Mouse (Mus musculus) hindbrain, embryonic 10.5 days (tissue): ENCODE measurements around the gene Zscan10. TPM values are rescaled to one million over a fixed set of nuclear protein-coding genes. Genes with fewer than 3 reads are reported as not detected.

Experiments used
- DNase-seq: peaks from one replicate; pipeline ENCODE4 v3.0.0-alpha.2; 2017; ENCODE audit warnings: low spot score
- H3K27ac ChIP-seq: fragments of 300-500 bp; sonication (generic); 2 replicates; pipeline ENCODE4 v1.5.1; 2016; ENCODE audit warnings: mild to moderate bottlenecking, moderate library complexity
- H3K27me3 ChIP-seq: fragments of 300-500 bp; sonication (generic); 2 replicates; pipeline ENCODE4 v1.6.1; 2016; ENCODE audit warnings: mild to moderate bottlenecking; ENCODE audit not compliant: poor library complexity, insufficient read depth, severe bottlenecking
- H3K36me3 ChIP-seq: fragments of 300-500 bp; sonication (generic); 2 replicates; pipeline ENCODE4 v1.6.1; 2016; ENCODE audit warnings: mild to moderate bottlenecking, moderate library complexity
- H3K4me1 ChIP-seq: fragments of 300-500 bp; sonication (generic); replicated peaks from 2 replicates; pipeline ENCODE4 v1.6.1; 2016; ENCODE audit warnings: mild to moderate bottlenecking
- H3K4me3 ChIP-seq: fragments of 300-500 bp; sonication (generic); 2 replicates; pipeline ENCODE4 v1.5.1; 2016; ENCODE audit warnings: mild to moderate bottlenecking, moderate library complexity
- H3K9me3 ChIP-seq: fragments of 300-500 bp; sonication (generic); 2 replicates; pipeline ENCODE4 v1.6.1; 2016; ENCODE audit warnings: mild to moderate bottlenecking, moderate library complexity
- WGBS: fragments of 180-500 bp; shearing (Covaris S2); methylation state at CpG from one replicate; pipeline ENCODE4 v1.1.7; 2016; 5-methylcytosine and 5-hydroxymethylcytosine counted together
- polyA plus RNA-seq: library from polyadenylated mRNA; unstranded; fragments of >200 nt; fragmentation: Nextera tagmentation; extraction: Ambion mirVana; gene quantifications from 2 replicates; pipeline ENCODE4 v1.2.1, GENCODE M21; 2016

Zscan10 gene
- polyA plus RNA-seq, 1 experiment from 2014 or later, result 0.94 TPM

DNA sequence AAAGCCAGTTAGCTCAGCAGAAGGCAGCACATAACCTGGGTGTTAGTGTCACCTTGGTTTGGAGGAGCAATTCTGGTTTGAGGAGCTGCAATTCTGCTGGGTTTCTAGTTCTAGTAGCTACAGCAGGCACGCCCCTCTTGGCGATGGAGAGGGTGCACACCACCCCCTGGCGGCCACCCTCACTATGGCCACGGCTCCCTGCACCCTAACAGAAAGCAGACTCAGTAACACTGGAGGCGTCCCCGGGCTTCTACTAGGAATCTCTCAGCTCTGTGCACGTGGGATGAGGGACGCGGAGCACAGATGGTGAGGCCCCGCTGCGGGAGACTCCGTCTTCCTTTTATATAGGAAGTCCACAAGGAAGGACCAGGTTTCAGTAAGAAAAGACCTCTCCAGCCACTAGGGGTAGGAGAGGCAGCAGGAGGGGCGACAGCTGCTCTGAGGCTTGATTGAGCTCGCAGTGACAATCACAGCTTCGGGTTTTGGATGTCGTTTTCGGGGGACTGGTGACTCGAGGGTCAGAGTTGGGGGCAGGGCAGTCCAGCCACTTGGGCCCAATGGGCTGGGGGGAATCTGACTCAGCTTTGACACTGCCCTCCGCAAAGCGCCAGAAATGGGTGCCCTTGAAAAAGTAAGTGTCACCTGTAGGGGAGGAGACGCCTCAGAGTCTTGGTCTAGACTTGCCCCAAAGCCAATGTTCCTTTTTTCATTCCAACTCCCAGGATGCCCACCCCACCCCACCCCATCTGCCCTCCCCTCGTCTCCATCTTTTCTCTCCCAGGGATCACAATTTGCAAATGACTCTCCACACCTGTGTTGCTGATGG is 29.8 kb downstream of the Zscan10 start:
- Histone ChIP-seq H3K4me3 (peak overlapping the region; percentile 36), H3K4me1 (peaks cover 14% of the 10 kb centered on the region), H3K9me3 (no peaks in the 10 kb centered on the region), H3K27me3 (no peaks in the 10 kb centered on the region; the same call in 1 of the 2 replicates), H3K27ac (no peak overlapping the region), H3K36me3 (no peaks in the 10 kb centered on the region)
- DNase-seq, result peak; percentile 83
- 17% methylated on average over 22 of the region's 22 CpGs for WGBS

DNA sequence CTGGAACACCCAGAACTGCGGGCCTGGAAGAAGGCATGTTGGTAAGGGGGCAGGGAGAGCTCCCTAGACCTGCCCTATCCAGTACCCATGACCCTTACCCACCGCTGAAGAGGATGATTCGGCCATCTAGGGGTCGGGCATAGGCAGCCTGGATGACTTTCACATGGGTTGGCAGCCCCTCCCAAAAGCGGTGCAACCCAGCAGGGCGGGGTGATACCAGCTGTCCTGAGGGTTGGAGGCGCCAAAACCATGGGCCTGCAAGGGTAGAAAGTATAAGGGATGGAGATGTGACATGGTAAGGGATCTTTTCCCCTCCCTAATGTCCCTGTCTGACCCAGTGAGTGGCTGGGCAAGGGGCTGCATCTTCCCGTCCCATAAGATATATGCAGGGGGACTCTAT is 30.6 kb downstream of the Zscan10 start:
- DNase-seq, result no peak
- H3K9me3 ChIP-seq, result no peaks in the 10 kb centered on the region
- WGBS, result 86% methylated on average over 8 of the region's 8 CpGs
- H3K4me3 ChIP-seq, result no peak overlapping the region
- peaks cover 14% of the 10 kb centered on the region for H3K4me1 ChIP-seq
- H3K27ac ChIP-seq, result no peak overlapping the region
- H3K27me3 ChIP-seq, result no peaks in the 10 kb centered on the region; the same call in 1 of the 2 replicates
- no peaks in the 10 kb centered on the region for H3K36me3 ChIP-seq

DNA sequence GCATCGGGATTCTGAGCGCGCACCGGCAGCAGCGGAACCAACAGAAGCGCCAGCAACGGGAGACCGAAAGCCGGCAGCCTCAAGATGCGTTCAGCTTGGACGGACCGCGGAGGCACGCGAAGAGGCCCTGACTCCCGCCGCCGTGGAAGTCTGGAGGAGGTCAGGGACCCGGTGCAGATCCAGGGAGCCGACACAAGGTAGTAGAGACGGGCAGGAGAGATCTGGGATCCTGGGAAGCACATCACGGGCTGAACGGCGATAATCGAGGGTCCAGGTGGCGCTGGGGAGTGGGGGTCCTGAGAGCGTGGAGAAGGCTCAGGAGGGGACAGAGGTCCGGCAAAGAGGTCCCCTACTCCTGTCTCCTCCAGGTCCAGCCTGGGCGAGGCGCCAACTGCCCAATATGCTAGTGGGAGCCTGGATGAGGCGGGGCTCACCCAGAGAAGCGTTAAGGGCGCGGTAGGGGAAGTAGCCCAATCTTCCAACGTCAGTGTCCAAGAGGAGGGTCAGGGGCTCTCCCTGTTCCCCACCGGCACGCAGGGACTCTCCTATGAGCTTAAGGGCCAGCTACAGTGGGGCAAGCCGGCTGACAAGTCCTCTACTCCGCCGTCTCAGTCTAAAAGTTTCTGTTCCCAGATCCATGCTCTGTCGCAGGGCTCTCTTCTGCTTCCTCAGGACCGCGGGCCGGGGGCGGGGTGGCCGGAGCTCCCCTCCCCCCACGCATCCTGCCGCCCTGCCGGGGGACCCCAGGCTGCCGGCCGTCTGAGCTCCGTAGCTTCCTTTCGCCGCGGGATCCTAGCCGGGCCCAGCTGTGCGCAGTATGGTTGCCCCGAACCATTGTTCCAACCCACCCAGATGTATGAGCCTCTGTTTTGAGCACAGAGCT is 44.2 kb downstream of the Zscan10 start, which contains the start of gene Mmp25:
TSS of gene Mmp25 (minus strand) at position 665 of the 883 bp plus-strand sequence.
- under 1% methylated on average over 58 of the region's 58 CpGs for WGBS
- peaks cover 43% of the 10 kb centered on the region for H3K27me3 ChIP-seq
- peak within 1 kb of the TSS; percentile 66 for H3K27ac ChIP-seq
- H3K4me3 ChIP-seq, result peak within 1 kb of the TSS; percentile 60
- H3K4me1 ChIP-seq, result peaks cover 13% of the 10 kb centered on the region
- peak; percentile 56 for DNase-seq
- no peaks in the 10 kb centered on the region for H3K36me3 ChIP-seq
- no peaks in the 10 kb centered on the region; the same call in 1 of the 2 replicates for H3K9me3 ChIP-seq

DNA sequence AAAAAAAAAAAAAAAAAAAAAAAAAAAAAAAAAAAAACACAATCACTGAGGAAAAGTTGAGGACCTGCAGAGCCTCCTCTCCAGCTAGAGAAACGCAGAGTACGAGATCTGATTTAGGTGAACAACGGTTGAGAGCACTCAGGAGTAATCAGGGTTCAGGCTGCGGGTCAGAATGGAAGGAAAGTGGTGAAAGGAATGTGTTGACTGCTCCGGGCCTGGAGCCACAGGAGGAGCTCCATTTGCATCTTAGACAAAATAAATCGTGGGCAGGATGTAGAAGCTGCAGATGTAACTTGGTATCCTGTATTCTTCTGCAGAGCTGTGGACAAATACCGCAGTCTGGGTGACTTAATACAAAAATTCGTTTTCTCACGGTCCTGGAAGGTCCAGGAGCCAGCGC is 45.2 kb downstream of the Zscan10 start:
- H3K4me1 ChIP-seq, result peaks cover 13% of the 10 kb centered on the region
- no peak overlapping the region for H3K4me3 ChIP-seq
- no peak overlapping the region for H3K27ac ChIP-seq
- no peaks in the 10 kb centered on the region; the same call in 1 of the 2 replicates for H3K9me3 ChIP-seq
- no peak for DNase-seq
- no peaks in the 10 kb centered on the region for H3K36me3 ChIP-seq
- H3K27me3 ChIP-seq, result peaks cover 43% of the 10 kb centered on the region
- WGBS, result 27% methylated on average over 10 of the region's 10 CpGs

DNA sequence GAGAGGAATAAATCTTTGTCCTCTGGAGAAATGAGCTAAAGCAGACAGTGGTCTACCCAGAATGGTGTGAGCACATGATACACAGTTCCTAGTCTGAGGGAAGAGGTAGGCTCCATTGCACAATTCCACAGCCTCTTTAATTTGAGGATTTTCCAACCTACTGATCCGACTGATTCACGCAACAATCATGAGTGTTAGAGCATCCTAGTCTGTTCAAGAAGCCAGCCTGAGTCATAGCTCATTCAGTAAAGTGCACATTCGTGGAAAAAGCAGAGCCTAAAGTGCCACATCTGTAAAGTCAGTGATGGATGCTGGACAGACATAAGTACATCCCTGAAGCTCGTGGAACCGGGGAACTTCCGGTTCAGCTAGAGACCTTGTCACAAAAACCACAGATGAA is 50.7 kb downstream of the Zscan10 start:
- H3K9me3 ChIP-seq, result no peaks in the 10 kb centered on the region
- no peaks in the 10 kb centered on the region for H3K36me3 ChIP-seq
- H3K4me3 ChIP-seq, result no peak overlapping the region
- WGBS, result 85% methylated on average over 6 of the region's 6 CpGs
- no peak overlapping the region for H3K27ac ChIP-seq
- H3K4me1 ChIP-seq, result no peaks in the 10 kb centered on the region
- H3K27me3 ChIP-seq, result peaks cover 6% of the 10 kb centered on the region; the same call in 1 of the 2 replicates
- no peak for DNase-seq

DNA sequence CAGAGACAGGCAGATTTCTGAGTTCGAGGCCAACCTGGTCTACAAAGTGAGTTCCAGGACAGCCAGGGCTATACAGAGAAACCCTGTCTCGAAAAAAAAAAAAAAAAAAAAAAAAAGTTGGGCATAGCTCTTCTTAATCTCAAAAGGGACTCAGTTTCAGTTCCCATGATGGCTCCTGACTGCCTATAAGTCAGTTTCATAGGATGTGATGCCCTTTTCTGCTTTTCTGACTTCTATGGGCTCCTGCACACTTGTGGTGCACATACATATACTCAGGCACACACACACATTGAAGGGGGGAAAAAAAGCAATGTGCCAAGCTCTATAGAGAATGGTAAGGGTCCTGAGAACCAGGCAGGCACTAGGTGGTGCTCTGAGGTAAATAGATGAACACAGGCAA is 52.7 kb downstream of the Zscan10 start:
- Histone ChIP-seq H3K27me3 (no peaks in the 10 kb centered on the region), H3K4me1 (no peaks in the 10 kb centered on the region), H3K4me3 (no peak overlapping the region), H3K9me3 (no peaks in the 10 kb centered on the region), H3K27ac (no peak overlapping the region), H3K36me3 (no peaks in the 10 kb centered on the region)
- WGBS, result 75% methylated on average over 2 of the region's 2 CpGs
- no peak for DNase-seq

DNA sequence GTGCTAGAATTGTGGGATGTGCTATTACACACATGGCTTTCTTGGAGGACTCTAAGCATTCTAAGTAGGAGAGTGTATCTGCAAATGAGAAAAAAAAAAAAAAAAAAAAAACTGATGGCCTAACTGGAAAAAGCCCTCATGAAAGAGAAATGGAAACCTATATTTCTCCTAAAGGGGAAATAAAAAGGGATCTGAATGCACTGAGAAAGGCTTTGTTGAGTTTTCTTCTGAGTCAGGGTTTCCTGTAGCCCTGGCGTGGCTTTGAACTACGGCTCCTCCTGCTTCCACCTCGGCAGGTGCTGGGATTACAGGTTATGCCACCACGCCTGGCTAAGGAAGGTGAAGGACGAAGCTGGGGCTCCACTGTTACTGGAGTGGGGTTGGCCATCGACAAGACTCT is 53.3 kb downstream of the Zscan10 start:
- 64% methylated on average over 6 of the region's 6 CpGs for WGBS
- no peak for DNase-seq
- Histone ChIP-seq H3K4me3 (no peak overlapping the region), H3K27me3 (peaks cover 2% of the 10 kb centered on the region; the same call in 1 of the 2 replicates), H3K4me1 (no peaks in the 10 kb centered on the region), H3K36me3 (no peaks in the 10 kb centered on the region), H3K27ac (no peak overlapping the region), H3K9me3 (no peaks in the 10 kb centered on the region)

DNA sequence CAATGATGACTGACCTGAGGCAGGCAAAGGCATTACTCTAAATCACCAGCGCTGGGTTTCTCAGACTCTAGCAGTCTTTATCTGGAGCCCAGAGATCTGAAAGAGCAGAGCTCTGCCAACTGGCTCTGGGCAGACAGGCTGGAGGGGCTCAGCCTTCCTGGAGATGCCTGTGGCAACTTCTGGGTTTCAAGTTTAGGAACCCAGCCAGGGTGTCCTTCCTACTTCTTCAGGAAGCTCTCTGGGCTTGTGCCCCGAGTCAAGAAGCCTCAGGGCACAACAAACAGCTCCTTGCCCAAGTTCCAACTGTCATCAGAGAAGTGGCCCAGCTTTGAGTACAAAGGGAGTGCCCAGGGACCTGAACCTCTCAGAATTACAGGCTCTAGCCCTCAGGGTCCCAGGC is 53.8 kb downstream of the Zscan10 start:
- 72% methylated on average over 2 of the region's 2 CpGs for WGBS
- peaks cover 6% of the 10 kb centered on the region; the same call in 1 of the 2 replicates for H3K27me3 ChIP-seq

DNA sequence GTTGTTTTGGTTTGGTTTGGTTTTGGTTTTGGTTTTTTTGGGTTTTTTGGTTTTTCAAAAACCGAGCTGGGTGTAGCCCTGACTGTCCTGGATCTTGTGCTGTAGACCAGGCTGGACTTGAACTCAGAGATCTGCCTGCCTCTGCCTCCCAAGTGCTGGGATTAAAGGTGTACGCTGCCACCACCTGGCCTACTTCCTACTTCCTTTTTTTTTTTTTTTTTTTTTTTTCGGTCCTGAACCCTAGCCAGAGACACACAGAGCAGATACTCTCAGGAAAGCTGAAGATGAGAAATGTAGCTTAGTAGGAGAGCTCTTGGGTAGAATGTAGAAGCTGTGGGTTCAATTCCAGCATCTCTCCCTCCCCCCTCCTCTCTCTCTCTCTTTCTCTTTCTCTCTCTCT is 57.8 kb downstream of the Zscan10 start:
- H3K27me3 ChIP-seq, result peaks cover 45% of the 10 kb centered on the region
- H3K36me3 ChIP-seq, result no peaks in the 10 kb centered on the region
- peaks cover 13% of the 10 kb centered on the region; the same call in 1 of the 2 replicates for H3K4me1 ChIP-seq
- no peak overlapping the region for H3K4me3 ChIP-seq
- no peaks in the 10 kb centered on the region for H3K9me3 ChIP-seq
- H3K27ac ChIP-seq, result no peak overlapping the region
- 89% methylated on average over 3 of the region's 3 CpGs for WGBS
- no peak for DNase-seq

More for the DNA sequence above, 53.8 kb downstream of the Zscan10 start:
- no peak for DNase-seq
- Histone ChIP-seq H3K27ac (no peak overlapping the region), H3K9me3 (no peaks in the 10 kb centered on the region), H3K36me3 (no peaks in the 10 kb centered on the region), H3K4me3 (no peak overlapping the region), H3K4me1 (no peaks in the 10 kb centered on the region)

DNA sequence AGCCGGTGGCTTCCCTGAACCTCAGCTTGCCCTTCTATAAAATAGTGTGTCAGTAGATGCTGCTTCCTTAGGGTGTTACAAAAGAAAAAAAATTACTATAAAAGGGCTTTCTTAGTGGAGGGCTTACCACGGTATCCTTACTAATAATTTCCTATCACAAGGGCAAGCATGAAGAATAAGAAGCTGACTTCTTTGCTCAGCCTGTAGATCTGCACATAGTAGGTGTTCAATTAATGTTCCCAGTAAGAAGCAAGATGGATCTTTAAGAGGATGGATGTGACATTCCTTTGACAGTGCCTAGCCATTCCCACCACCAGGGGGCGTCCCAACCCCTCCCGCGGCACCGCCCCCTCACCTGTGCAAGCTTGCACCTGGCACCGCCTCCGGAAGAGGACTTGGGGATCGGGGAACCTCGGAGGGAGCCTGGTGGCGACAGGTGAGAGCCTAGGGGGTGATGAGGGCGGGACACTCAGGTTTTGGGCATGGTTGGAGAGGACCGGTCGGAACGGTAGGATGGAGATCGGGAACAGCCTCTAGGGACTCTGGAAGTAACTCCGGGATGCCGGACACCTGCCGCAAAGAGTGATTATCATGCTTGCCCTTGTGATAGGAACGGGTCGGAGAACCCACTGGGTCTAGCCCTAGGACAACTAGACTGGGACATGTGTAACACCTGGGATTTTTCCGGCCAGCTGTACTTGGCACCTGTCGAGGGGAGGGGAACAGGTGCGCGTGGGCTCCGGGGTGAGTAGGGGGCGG is 59.6 kb downstream of the Zscan10 start, which contains the start of gene Bicdl2:
TSS of gene Bicdl2 (plus strand) at position 390 of the 759 bp plus-strand sequence.
- DNase-seq, result no peak
- Histone ChIP-seq H3K36me3 (no peaks in the 10 kb centered on the region), H3K27ac (no peak within 1 kb of the TSS), H3K9me3 (no peaks in the 10 kb centered on the region), H3K4me3 (peak within 1 kb of the TSS; percentile 32), H3K27me3 (peaks cover 45% of the 10 kb centered on the region), H3K4me1 (peaks cover 18% of the 10 kb centered on the region; the same call in 1 of the 2 replicates)
- 7% methylated on average over 27 of the region's 27 CpGs for WGBS
